Mouse (Mus musculus) cerebellum, adult 11 months (tissue): ENCODE measurements around the gene Dnah2.

ENCODE experiments used
- DNase-seq: peaks from one replicate; pipeline ENCODE4 v3.0.0; 2022

Dnah2 gene

GRCm38 (mm10) chr11:69386758-69387157 is 162.2 kb downstream of the Dnah2 start:
- DNase-seq = no peak

GRCm38 (mm10) chr11:69384979-69385378 is 163.9 kb downstream of the Dnah2 start:
- no peak for DNase-seq

- DNase-seq = no peak
These were observed 166.3 kb downstream of the Dnah2 start for GRCm38 (mm10) chr11:69382478-69383105.

- peak; percentile 60 for DNase-seq
These were observed 167.6 kb downstream of the Dnah2 start for GRCm38 (mm10) chr11:69381356-69381755.

- no peak for DNase-seq
These were observed 169.3 kb downstream of the Dnah2 start for GRCm38 (mm10) chr11:69379600-69379999.

- no peak for DNase-seq
These were observed 171.1 kb downstream of the Dnah2 start for GRCm38 (mm10) chr11:69377766-69378165.

GRCm38 (mm10) chr11:69375646-69376045 is 173.3 kb downstream of the Dnah2 start:
- no peak for DNase-seq

GRCm38 (mm10) chr11:69373223-69373965 is 175.5 kb downstream of the Dnah2 start:
- DNase-seq = no peak

GRCm38 (mm10) chr11:69372780-69373170 is 176.1 kb downstream of the Dnah2 start:
- DNase-seq = no peak

- DNase-seq = peak; percentile 89
These were observed 176.7 kb downstream of the Dnah2 start for GRCm38 (mm10) chr11:69372056-69372779.

- no peak for DNase-seq
These were observed 177.3 kb downstream of the Dnah2 start for GRCm38 (mm10) chr11:69371601-69372000.

GRCm38 (mm10) chr11:69370817-69371215 is 178.1 kb downstream of the Dnah2 start:
- DNase-seq = no peak
